Mouse (Mus musculus) small intestine, adult 2 months (tissue): Measurements from ENCODE around the gene Hspa1a. TPM values are rescaled to one million over a fixed set of nuclear protein-coding genes. Genes with fewer than 3 reads are reported as not detected.
"Not testable (repeated sequence)": the region's sequence is repeated elsewhere in the genome, so short reads cannot be mapped to it uniquely, and the experiment has no call there.

Experiments used
- H3K27ac ChIP-seq: fragments of 200-500 bp; 2 replicates; pipeline ENCODE4 v1.5.1; 2012; ENCODE audit warnings: low read depth, low read length, control low read depth, inconsistent platforms; ENCODE audit not compliant: insufficient read depth
- H3K27me3 ChIP-seq: fragments of 200-500 bp; 2 replicates; pipeline ENCODE4 v1.6.1; 2012; ENCODE audit warnings: mild to moderate bottlenecking, moderate library complexity, low read length, inconsistent platforms; ENCODE audit not compliant: control insufficient read depth, insufficient read depth
- H3K36me3 ChIP-seq: fragments of 200-500 bp; 2 replicates; pipeline ENCODE4 v1.6.1; 2012; ENCODE audit warnings: mild to moderate bottlenecking, low read length, control low read depth, inconsistent platforms; ENCODE audit not compliant: control insufficient read depth, insufficient read depth
- H3K4me1 ChIP-seq: fragments of 200-500 bp; 2 replicates; pipeline ENCODE4 v1.6.1; 2012; ENCODE audit warnings: low read length, inconsistent platforms, mixed read lengths; ENCODE audit not compliant: control insufficient read depth, insufficient read depth, insufficient read length
- H3K4me3 ChIP-seq: fragments of 200-500 bp; 2 replicates; pipeline ENCODE4 v1.5.1; 2012; ENCODE audit warnings: low read depth, mild to moderate bottlenecking, control low read depth, inconsistent platforms, low read length, moderate library complexity
- CTCF ChIP-seq: fragments of 200-500 bp; IDR thresholded peaks from 2 replicates; pipeline ENCODE4 v1.5.1; 2012; ENCODE audit warnings: low read depth, mild to moderate bottlenecking, control low read depth, inconsistent platforms, low read length, moderate library complexity, mixed read lengths; ENCODE audit not compliant: insufficient replicate concordance, insufficient read length; ENCODE audit errors: extremely low read depth
- POLR2A ChIP-seq: fragments of 200-500 bp; IDR thresholded peaks from 2 replicates; pipeline ENCODE4 v1.6.1; 2012; ENCODE audit warnings: low read depth, mild to moderate bottlenecking, control low read depth, inconsistent platforms, low read length, moderate library complexity
- WGBS: fragments of 180-500 bp; shearing (Covaris S2); methylation state at CpG from one replicate; pipeline ENCODE4 v1.1.7; 2018; 5-methylcytosine and 5-hydroxymethylcytosine counted together
- polyA plus RNA-seq: library from polyadenylated mRNA; depleted of rRNA; stranded (reverse); fragments of >200 nt; gene quantifications from 2 replicates; pipeline ENCODE4 v1.2.3, GENCODE M21; 2012

Gene Hspa1a
- polyA plus RNA-seq, 1 experiment = 8.9 TPM

DNA sequence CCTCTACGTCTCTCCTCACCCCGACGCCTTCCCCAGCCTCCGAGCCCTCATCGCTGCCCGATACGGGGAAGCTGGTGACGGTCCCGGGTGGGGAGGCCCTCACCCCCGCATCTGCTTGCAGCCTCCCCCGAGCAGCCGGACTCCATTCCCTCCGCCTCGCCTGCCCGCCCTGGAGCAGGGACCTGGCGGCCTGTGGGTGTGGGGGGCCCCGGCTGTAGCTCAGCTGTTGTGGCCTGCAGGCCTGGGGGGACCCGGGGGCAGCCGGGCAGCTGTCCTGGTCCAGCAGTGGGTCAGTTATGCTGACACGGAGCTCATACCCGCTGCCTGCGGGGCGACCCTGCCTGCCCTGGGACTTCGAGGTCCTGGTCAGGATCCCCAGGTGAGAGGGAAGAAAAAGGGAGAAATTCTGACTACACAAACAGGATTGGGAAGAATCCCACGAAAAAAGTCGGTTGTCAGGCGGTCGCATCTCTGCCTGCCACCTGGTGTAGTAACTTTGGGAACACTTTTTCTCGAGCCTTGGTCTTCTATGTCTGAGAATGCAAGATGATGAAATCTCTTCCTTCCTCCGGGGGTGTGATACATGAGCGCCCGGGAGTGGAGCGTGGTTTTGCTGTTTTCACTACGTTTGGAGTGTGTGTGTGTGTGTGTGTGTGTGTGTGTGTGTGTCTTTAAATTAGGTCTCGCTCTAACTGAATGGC lies 29.6 kb upstream of the Hspa1a start:
- WGBS = under 1% methylated on average over 35 of the region's 35 CpGs
- peaks cover 13% of the 10 kb centered on the region for H3K4me1 ChIP-seq
- H3K4me3 ChIP-seq = peak overlapping the region; percentile 84
- H3K27ac ChIP-seq = peak overlapping the region; percentile 99
- no peaks in the 10 kb centered on the region for H3K27me3 ChIP-seq
- peaks cover 21% of the 10 kb centered on the region for H3K36me3 ChIP-seq
- TF ChIP-seq POLR2A (0 out of 2 replicates have a peak, but pooled peaks have one; percentile 9), CTCF (no peak)

DNA sequence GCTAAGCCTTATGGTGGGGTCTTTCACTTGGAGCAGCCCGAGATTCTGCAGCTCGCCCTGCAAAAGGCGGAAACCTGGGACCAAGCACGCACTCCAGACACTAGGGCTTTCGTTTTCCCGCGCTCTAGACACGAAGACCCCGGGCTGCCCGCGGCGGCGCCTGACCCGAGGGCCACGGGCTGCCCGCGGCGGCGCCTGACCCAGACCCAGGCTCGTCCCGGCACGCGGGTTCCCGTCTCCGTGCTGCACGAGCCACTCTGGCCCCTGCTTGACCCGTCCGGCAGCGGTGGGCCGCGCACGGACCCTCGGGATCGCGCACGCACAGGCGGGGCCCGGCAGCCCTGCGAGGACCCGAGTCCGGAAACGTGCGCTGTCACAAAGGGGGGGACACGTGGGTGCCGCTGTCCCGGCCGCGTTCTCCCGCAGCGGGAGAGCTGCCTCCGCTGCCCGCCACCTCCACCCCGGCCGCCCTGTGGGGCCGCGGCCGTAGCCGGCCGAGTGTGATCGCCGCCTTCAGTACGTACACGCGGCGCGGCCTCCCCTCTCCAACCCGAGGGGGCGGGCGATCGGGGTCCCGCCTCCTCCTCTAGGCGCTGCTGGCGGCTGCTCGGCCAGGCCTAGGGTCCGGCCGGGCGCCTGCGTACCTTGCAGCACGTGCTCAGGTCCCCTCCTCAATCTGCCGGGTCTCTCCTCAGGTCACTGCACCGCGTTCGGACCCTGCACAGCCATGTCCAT lies 28.9 kb upstream of the Hspa1a start, which contains the start of gene Vars:
Vars (plus strand) TSS at position 271 of the 735 bp plus-strand sequence.
- peak; percentile 18; the same call in 1 of the 2 replicates for TF ChIP-seq POLR2A
- no peak for TF ChIP-seq CTCF
- H3K4me1 ChIP-seq = peaks cover 13% of the 10 kb centered on the region
- H3K4me3 ChIP-seq = peak within 1 kb of the TSS; percentile 84
- WGBS = under 1% methylated on average over 83 of the region's 83 CpGs
- peak within 1 kb of the TSS; percentile 99 for H3K27ac ChIP-seq
- H3K27me3 ChIP-seq = no peaks in the 10 kb centered on the region
- H3K36me3 ChIP-seq = peaks cover 20% of the 10 kb centered on the region

DNA sequence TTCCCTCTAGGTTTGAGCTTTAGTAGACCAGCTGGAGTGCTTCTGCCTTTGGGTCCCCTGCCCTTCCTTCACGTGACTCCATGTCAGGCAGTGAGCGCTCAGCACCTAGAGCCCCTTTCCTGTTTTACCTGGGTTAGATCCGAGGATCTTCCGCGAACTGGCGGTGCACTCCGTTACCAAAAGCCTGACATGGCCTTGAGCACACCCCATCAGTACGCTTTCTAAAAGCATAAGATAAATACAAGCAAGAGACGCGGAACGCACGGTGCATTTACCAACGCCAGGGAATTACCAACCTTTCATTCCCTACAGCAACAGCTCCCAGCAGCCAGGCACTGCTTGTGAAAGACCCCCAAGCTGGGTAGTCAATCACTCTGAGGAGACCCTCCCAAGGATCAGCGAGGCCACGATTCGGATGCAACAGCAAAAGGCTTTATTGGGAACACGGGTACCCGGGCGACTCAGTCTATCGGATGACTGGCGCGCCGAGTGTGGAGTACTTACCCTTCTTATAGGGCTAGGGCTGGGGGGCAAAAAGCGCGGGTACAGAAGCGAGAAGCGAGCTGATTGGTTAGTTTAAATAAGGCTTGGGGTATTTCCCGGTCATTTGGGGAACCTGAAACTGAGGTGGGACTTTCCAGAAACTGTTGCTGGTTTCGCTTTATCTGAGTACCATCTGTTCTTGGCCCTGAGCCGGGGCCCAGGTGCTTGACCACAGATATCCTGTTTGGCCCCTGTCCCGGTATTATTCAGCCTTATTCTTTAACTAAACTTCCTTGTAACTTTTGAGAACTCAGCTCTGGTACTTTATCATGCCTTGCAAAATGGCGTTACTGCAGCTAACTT lies 28.1 kb upstream of the Hspa1a start:
- H3K4me1 ChIP-seq = peaks cover 13% of the 10 kb centered on the region
- not testable (repeated sequence) for H3K27me3 ChIP-seq
- peak overlapping the region; percentile 84 for H3K4me3 ChIP-seq
- peaks cover 13% of the 10 kb centered on the region for H3K36me3 ChIP-seq
- peak overlapping the region; percentile 99 for H3K27ac ChIP-seq
- WGBS = 3% methylated on average over 30 of the region's 32 CpGs

DNA sequence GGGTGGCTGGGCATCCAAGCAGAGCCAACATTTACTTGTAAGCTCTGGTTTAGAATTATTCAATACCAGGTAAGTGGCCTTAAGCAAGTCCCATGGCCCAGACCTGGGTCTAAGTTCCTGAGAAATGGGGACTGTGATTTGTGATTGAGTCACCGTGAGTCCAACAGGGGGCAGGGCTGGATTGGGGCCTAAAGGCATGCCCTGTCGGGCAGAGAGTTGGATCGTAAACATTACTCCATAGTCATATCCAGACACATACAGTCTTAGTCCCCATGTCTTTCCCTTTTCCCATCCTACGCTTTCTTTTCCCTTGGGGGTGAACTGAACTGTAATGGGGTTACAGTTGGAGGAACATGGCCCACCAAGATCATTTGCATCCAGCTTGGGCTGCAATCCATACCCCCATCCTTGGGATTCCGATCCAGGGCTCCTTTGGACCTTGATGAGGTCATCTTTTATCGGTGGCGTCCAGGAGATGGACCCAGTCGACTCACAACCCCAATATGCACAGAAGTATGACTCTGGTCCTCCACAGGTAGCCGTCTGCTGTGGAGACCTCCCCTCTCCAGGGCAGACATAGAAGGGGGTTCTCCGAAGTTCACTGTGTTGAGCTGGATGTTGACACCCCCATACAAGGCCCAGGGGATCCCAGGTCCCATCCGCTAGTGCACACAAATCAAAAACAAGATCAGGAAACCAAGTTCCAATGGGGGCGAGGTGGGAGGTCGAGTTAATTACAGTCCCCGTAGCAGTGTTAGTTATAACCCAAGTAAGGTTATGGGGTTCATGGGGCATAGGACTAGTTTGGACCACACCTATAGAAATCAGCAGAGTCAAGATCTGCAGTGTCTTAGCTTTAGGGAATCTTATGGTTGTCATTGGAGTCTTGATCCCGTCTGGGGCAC lies 26.8 kb upstream of the Hspa1a start:
- Histone ChIP-seq H3K36me3 (0 out of 2 replicates have a peak, but pooled peaks cover 1% of the 10 kb centered on the region), H3K27ac (peak overlapping the region; percentile 86), H3K4me3 (peak overlapping the region; percentile 61), H3K4me1 (peaks cover 13% of the 10 kb centered on the region), H3K27me3 (no peaks in the 10 kb centered on the region)
- WGBS = 34% methylated on average over 15 of the region's 15 CpGs
- TF ChIP-seq CTCF = no peak

DNA sequence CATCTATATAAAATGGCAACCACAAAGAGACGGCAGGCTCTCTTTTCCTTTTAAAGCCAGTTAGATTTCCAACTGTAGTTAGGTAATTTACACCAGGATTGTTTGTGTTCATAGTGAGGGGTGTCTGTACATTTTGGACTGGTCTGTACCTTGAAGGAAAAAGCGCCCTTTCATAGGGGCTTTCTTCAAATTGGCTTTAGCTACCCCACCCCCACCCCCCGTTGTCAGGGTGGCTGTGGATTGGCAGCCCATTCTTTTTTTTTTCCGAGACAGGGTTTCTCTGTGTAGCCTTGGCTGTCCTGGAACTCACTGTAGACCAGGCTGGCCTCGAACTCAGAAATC lies 25.2 kb upstream of the Hspa1a start:
- Histone ChIP-seq H3K27me3 (no peaks in the 10 kb centered on the region), H3K27ac (no peak overlapping the region), H3K36me3 (0 out of 2 replicates have a peak, but pooled peaks cover 1% of the 10 kb centered on the region), H3K4me1 (peaks cover 5% of the 10 kb centered on the region), H3K4me3 (peak overlapping the region; percentile 21; the same call in 1 of the 2 replicates)
- WGBS = 64% methylated on average over 5 of the region's 5 CpGs
- TF ChIP-seq CTCF (no peak), POLR2A (no peak)

DNA sequence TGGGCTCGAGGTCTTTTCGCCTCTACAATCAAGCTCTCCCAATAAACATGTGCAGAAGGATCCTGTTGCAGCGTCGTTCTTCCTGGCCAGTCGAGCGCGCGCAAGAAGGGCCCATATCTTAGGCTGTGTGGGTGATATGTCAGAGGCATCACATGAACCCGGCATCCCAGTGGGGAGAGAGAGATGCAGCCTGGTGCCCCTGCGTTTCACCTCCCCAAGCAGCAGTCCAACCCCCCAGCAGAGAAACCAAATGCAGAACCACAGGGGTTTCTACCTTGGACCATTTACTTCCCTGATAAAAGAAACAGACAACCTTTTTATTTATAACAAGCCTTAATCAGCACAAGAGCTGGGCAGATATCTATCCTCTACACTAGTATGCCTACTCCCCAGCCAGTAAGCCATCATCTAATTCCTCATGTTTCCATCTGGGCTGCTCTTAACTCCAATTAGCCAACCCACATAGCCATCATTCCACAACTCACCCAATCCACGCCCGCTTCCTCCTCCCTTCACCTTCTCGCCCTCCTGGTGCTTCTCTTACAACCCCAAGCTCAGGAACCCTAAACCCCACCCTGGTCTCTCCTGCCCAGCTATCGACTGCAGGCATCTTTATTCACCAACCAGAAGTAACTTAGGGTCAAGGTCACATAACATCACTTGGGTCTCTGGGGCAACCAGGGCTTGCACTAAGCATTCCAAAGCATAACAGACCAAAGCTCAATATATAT lies 24.6 kb upstream of the Hspa1a start:
- Histone ChIP-seq H3K4me1 (peaks cover 5% of the 10 kb centered on the region), H3K4me3 (peak overlapping the region; percentile 14), H3K27ac (no peak overlapping the region), H3K27me3 (no peaks in the 10 kb centered on the region), H3K36me3 (0 out of 2 replicates have a peak, but pooled peaks cover 1% of the 10 kb centered on the region)
- WGBS = 76% methylated on average over 13 of the region's 14 CpGs
- TF ChIP-seq CTCF (no peak), POLR2A (no peak)

DNA sequence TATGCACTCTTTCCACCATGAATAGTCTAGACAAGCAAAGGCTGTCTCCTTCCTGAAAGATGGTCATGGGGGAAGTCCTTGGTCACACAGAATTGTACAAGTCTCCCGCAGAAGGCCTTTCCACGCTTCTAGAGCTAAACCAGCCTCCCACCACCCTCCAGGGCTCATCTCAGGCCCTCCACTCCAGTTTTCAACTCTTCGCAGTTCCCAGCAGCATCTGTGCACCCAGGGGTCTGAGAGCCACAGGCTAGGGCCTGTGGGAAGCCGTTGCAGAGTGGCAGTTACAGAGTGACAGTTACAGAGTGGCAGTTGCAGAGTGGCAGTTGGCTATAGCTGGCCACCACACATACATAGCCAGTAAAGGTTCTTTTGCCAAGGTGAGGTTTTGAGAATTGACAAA lies 24.0 kb upstream of the Hspa1a start:
- not testable (repeated sequence) for H3K27ac ChIP-seq

DNA sequence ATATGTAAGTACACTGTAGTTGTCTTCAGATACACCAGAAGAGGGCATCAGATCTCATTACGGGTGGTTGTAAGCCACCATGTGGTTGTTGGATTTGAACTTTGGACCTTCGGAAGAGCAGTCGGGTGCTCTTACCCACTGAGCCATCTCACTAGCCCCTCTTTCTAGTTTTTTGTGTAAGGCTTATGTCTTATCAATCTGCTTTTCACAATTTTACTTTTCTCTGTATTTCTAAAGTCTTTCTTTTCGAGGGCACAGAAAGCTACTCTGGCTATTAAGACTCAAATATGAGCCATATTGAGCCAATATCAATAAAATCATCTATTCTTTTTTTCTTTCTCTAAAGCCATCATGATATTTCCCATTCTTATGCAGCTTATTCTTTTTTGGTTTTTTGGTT lies 23.2 kb upstream of the Hspa1a start:
- H3K4me3 ChIP-seq, H3K27me3 ChIP-seq, H3K4me1 ChIP-seq, H3K27ac ChIP-seq, H3K36me3 ChIP-seq: not testable (repeated sequence)
- WGBS = 50% methylated on average over 4 of the region's 4 CpGs

More for the DNA sequence above, 24.0 kb upstream of the Hspa1a start:
- not testable (repeated sequence) for H3K4me1 ChIP-seq, H3K4me3 ChIP-seq, H3K27me3 ChIP-seq, H3K36me3 ChIP-seq
- WGBS = 86% methylated on average over 4 of the region's 4 CpGs
